Mouse (Mus musculus): Measurements from ENCODE around the gene Trabd2b. TPM values are rescaled to one million over a fixed set of nuclear protein-coding genes. Genes with fewer than 3 reads are reported as not detected.

Gene Trabd2b
- total and polyA plus RNA-seq, 3 experiments = not detected

GRCm38 (mm10) chr4:114615765-114616164, 209.2 kb downstream of the Trabd2b start:
- no peak overlapping the region for H3K4me3 ChIP-seq (ENCODE audit: control insufficient read depth in 1 of 2, insufficient read depth in 1 of 2, low read depth in 2 of 2, low read length in 2 of 2)
- no peaks in the 10 kb centered on the region for H3K79me2 ChIP-seq (ENCODE audit: control insufficient read depth, insufficient read depth, low read length, poor library complexity)
- peaks cover 0 to under 1% of the 10 kb centered on the region in 2 experiments; a peak in 1 of 4 replicates for H3K27me3 ChIP-seq (ENCODE audit: control insufficient read depth in 1 of 2, insufficient read depth in 2 of 2, low read length in 2 of 2)
- no peak overlapping the region for H3K27ac ChIP-seq (ENCODE audit: control insufficient read depth, low read depth, low read length)
- no peaks in the 10 kb centered on the region for H3K9me3 ChIP-seq (replicated peaks; ENCODE audit: insufficient read depth, low read length)
- H3K4me1 ChIP-seq (ENCODE audit: control insufficient read depth in 1 of 2, insufficient read depth in 2 of 2, low read length in 2 of 2) = no peaks in the 10 kb centered on the region
- no peak for DNase-seq (ENCODE audit: low read depth, low spot score)
- H3K9ac ChIP-seq (ENCODE audit: control insufficient read depth, low read depth, low read length, poor library complexity, severe bottlenecking) = no peak overlapping the region
- H3K36me3 ChIP-seq (ENCODE audit: control insufficient read depth in 1 of 2, insufficient read depth in 2 of 2, low read length in 2 of 2) = no peaks in the 10 kb centered on the region
- TF ChIP-seq MAFK (IDR thresholded peaks at IDR 0.05; ENCODE audit: borderline replicate concordance, low read depth, low read length) = no peak
- no peak for TF ChIP-seq POLR2A (IDR thresholded peaks at IDR 0.05; ENCODE audit: control insufficient read depth in 1 of 2, insufficient read depth in 1 of 2, low read depth in 1 of 2, low read length in 2 of 2, poor library complexity in 1 of 2)
- no peak for TF ChIP-seq MAZ (IDR thresholded peaks at IDR 0.05; ENCODE audit: low read depth, low read length)
- no peak for TF ChIP-seq MAX (IDR thresholded peaks at IDR 0.05; ENCODE audit: low read length)
- no peak for TF ChIP-seq GATA1 (IDR thresholded peaks at IDR 0.05; ENCODE audit: low read depth, low read length)
- TF ChIP-seq USF1 (IDR thresholded peaks at IDR 0.05; ENCODE audit: low read depth, low read length) = no peak
- no peak for TF ChIP-seq ZKSCAN1 (IDR thresholded peaks at IDR 0.05; ENCODE audit: low read depth, low read length)
- TF ChIP-seq SIN3A (IDR thresholded peaks at IDR 0.05; ENCODE audit: low read length) = no peak
- no peak for TF ChIP-seq MXI1 (IDR thresholded peaks at IDR 0.05; ENCODE audit: low read depth, low read length)

GRCm38 (mm10) chr4:114622929-114623328, 216.4 kb downstream of the Trabd2b start:
- Histone ChIP-seq H3K36me3 (ENCODE audit: control insufficient read depth in 1 of 2, insufficient read depth in 2 of 2, low read length in 2 of 2) (no peaks in the 10 kb centered on the region), H3K9me3 (replicated peaks; ENCODE audit: insufficient read depth, low read length) (no peaks in the 10 kb centered on the region), H3K27ac (ENCODE audit: control insufficient read depth, low read depth, low read length) (no peak overlapping the region), H3K4me1 (ENCODE audit: control insufficient read depth in 1 of 2, insufficient read depth in 2 of 2, low read length in 2 of 2) (no peaks in the 10 kb centered on the region), H3K9ac (ENCODE audit: control insufficient read depth, low read depth, low read length, poor library complexity, severe bottlenecking) (no peak overlapping the region), H3K4me3 (ENCODE audit: control insufficient read depth in 1 of 2, insufficient read depth in 1 of 2, low read depth in 2 of 2, low read length in 2 of 2) (no peak overlapping the region), H3K27me3 (ENCODE audit: control insufficient read depth in 1 of 2, insufficient read depth in 2 of 2, low read length in 2 of 2) (peaks cover 0 to 3% of the 10 kb centered on the region in 2 experiments; a peak in 2 of 4 replicates), H3K79me2 (ENCODE audit: control insufficient read depth, insufficient read depth, low read length, poor library complexity) (no peaks in the 10 kb centered on the region)
- TF ChIP-seq HCFC1 (IDR thresholded peaks at IDR 0.05; ENCODE audit: low read depth, low read length) (no peak), E2F4 (IDR thresholded peaks at IDR 0.05; ENCODE audit: borderline replicate concordance, low read depth, low read length) (no peak), USF2 (IDR thresholded peaks at IDR 0.05; ENCODE audit: borderline replicate concordance in 1 of 2, insufficient read depth in 1 of 2, low read depth in 1 of 2, low read length in 2 of 2) (no peak), SMC3 (IDR thresholded peaks at IDR 0.05; ENCODE audit: low read depth, low read length) (no peak), BHLHE40 (IDR thresholded peaks at IDR 0.05; ENCODE audit: borderline replicate concordance, low read depth, low read length) (no peak), MXI1 (IDR thresholded peaks at IDR 0.05; ENCODE audit: low read depth, low read length) (no peak)
- no peak for DNase-seq (ENCODE audit: low read depth, low spot score)
